Mouse (Mus musculus): ENCODE measurements around the gene Psg25.

DNA sequence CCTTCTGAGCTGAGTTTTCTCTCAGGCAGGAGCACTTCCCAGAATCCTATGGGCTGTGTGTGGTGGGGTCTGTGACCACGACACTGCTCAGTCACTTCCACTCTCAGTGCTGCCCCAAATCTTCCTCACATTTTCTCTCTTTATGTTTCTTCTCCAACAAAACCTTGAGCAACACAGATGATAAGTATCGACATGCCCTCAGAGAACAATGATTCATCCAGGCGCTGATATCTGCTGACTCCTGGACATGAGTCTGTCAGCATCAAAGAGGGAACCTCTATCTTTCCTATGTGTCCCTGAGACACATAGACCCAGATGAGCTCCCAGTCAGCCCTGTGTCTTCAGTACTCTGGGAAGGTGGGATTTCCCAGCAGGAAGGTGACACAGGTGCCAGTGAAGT lies 35.1 kb upstream of the Psg25 start, which contains the start of gene Psg27:
- TF ChIP-seq CTCF (IDR thresholded peaks at IDR 0.05; ENCODE audit: borderline replicate concordance, insufficient read depth, low read length) (no peak), POLR2A (IDR thresholded peaks at IDR 0.05; ENCODE audit: low read depth, low read length) (no peak)

Measured in embryonic fibroblast, embryonic 13.5 days (primary cell).